Mouse (Mus musculus): ENCODE results near the gene Gtf2h2. TPM values are rescaled to one million over a fixed set of nuclear protein-coding genes. Genes with fewer than 3 reads are reported as not detected.
"Not testable (repeated sequence)": the region's sequence is repeated elsewhere in the genome, so short reads cannot be mapped to it uniquely, and the experiment has no call there.

The Gtf2h2 gene
- polyA plus RNA-seq, 1 experiment: 19.4 TPM

- Histone ChIP-seq H3K27me3 (ENCODE audit: control insufficient read depth, insufficient read depth, insufficient read length) (no peaks in the 10 kb centered on the region), H3K79me3 (ENCODE audit: low read depth) (no peaks in the 10 kb centered on the region), H3K79me2 (ENCODE audit: control insufficient read depth, insufficient read depth) (no peaks in the 10 kb centered on the region), H3K4me3 (ENCODE audit: insufficient read depth, poor library complexity, severe bottlenecking) (no peak overlapping the region), H3ac (ENCODE audit: control insufficient read depth, insufficient read length, low read depth) (no peak overlapping the region), H3K36me3 (ENCODE audit: control insufficient read depth, insufficient read depth) (peaks cover 44% of the 10 kb centered on the region)
- TF ChIP-seq USF1 (IDR thresholded peaks at IDR 0.05; ENCODE audit: low read depth): no peak
- no peak for TF ChIP-seq FOSL1 (IDR thresholded peaks at IDR 0.05; ENCODE audit: insufficient read depth, low read length, poor library complexity, severe bottlenecking)
- TF ChIP-seq CTCF (IDR thresholded peaks at IDR 0.05; ENCODE audit: control insufficient read depth, insufficient read depth, insufficient read length): no peak
- TF ChIP-seq MYOD1 (IDR thresholded peaks at IDR 0.05; ENCODE audit: control insufficient read depth, insufficient read length, low read depth): no peak
- TF ChIP-seq MYOG (IDR thresholded peaks at IDR 0.05; ENCODE audit: control insufficient read depth, extremely low read depth, insufficient read length): no peak
- no peak for TF ChIP-seq CEBPB (IDR thresholded peaks at IDR 0.05; ENCODE audit: low read depth)
Measured at GRCm38 (mm10) chr13:100463527-100464222, 28.7 kb downstream of the Gtf2h2 start.

- Histone ChIP-seq H3ac (ENCODE audit: control insufficient read depth, insufficient read length, low read depth) (no peak overlapping the region), H3K27me3 (ENCODE audit: control insufficient read depth, insufficient read depth, insufficient read length) (no peaks in the 10 kb centered on the region), H3K79me2 (ENCODE audit: control insufficient read depth, insufficient read depth) (no peaks in the 10 kb centered on the region), H3K79me3 (ENCODE audit: low read depth) (no peaks in the 10 kb centered on the region), H3K4me3 (ENCODE audit: insufficient read depth, poor library complexity, severe bottlenecking) (no peak overlapping the region), H3K36me3 (ENCODE audit: control insufficient read depth, insufficient read depth) (peaks cover 21% of the 10 kb centered on the region)
- no peak for TF ChIP-seq FOSL1 (IDR thresholded peaks at IDR 0.05; ENCODE audit: insufficient read depth, low read length, poor library complexity, severe bottlenecking)
Measured at GRCm38 (mm10) chr13:100461336-100461735, 31.0 kb downstream of the Gtf2h2 start.

- not testable (repeated sequence) for H3K79me3 ChIP-seq (ENCODE audit: low read depth); H3K79me2 ChIP-seq (ENCODE audit: control insufficient read depth, insufficient read depth); H3K27me3 ChIP-seq (ENCODE audit: control insufficient read depth, insufficient read depth, insufficient read length); H3ac ChIP-seq (ENCODE audit: control insufficient read depth, insufficient read length, low read depth); H3K36me3 ChIP-seq (ENCODE audit: control insufficient read depth, insufficient read depth); H3K4me3 ChIP-seq (ENCODE audit: insufficient read depth, poor library complexity, severe bottlenecking)
Measured at GRCm38 (mm10) chr13:100452415-100453127, 39.8 kb downstream of the Gtf2h2 start, which contains the start of gene Naip1. Gene Naip1, minus strand, starts transcription at chr13:100452869.

DNA sequence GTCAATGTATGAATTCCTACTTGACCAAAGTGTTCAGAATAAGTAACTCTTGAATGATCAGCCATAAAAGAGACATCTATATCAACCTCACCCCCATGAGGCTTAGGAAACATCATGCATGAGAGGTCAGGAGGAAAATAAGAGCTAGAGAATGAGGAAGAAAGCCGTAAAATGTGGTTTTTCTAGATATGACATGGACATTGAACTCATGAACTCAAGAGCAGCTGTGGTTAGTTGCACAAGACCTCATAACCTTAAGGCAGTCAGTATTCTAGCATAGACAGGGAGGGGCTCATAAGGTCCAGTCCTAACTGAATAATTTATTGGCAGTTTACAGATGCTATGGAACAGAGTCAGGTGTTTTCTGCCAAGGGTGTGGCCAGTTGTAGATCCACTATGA lies 42.9 kb downstream of the Gtf2h2 start:
- Histone ChIP-seq H3K4me3 (ENCODE audit: insufficient read depth, poor library complexity, severe bottlenecking) (no peak overlapping the region), H3ac (ENCODE audit: control insufficient read depth, insufficient read length, low read depth) (no peak overlapping the region), H3K79me2 (ENCODE audit: control insufficient read depth, insufficient read depth) (no peaks in the 10 kb centered on the region), H3K27me3 (ENCODE audit: control insufficient read depth, insufficient read depth, insufficient read length) (no peaks in the 10 kb centered on the region), H3K36me3 (ENCODE audit: control insufficient read depth, insufficient read depth) (no peaks in the 10 kb centered on the region), H3K79me3 (ENCODE audit: low read depth) (no peaks in the 10 kb centered on the region)
- TF ChIP-seq CEBPB (IDR thresholded peaks at IDR 0.05; ENCODE audit: low read depth) (peak; percentile 72), MAX (IDR thresholded peaks at IDR 0.05) (no peak)

GRCm38 (mm10) chr13:100440116-100440515 lies 52.3 kb downstream of the Gtf2h2 start:
- H3ac ChIP-seq (ENCODE audit: control insufficient read depth, insufficient read length, low read depth): no peak overlapping the region
- TF ChIP-seq USF1 (IDR thresholded peaks at IDR 0.05; ENCODE audit: low read depth): no peak
- no peak for TF ChIP-seq CTCF (IDR thresholded peaks at IDR 0.05; ENCODE audit: control insufficient read depth, insufficient read depth, insufficient read length)
- TF ChIP-seq MYOD1 (IDR thresholded peaks at IDR 0.05; ENCODE audit: control insufficient read depth, insufficient read length, low read depth): peak; percentile 100
- no peak for TF ChIP-seq CEBPB (IDR thresholded peaks at IDR 0.05; ENCODE audit: low read depth)
- TF ChIP-seq FOSL1 (IDR thresholded peaks at IDR 0.05; ENCODE audit: insufficient read depth, low read length, poor library complexity, severe bottlenecking): peak; percentile 55
- TF ChIP-seq MYOG (IDR thresholded peaks at IDR 0.05; ENCODE audit: control insufficient read depth, extremely low read depth, insufficient read length): no peak
- no peak for TF ChIP-seq MAX (IDR thresholded peaks at IDR 0.05)
- no peaks in the 10 kb centered on the region for H3K79me3 ChIP-seq (ENCODE audit: low read depth)
- H3K36me3 ChIP-seq (ENCODE audit: control insufficient read depth, insufficient read depth): no peaks in the 10 kb centered on the region
- H3K79me2 ChIP-seq (ENCODE audit: control insufficient read depth, insufficient read depth): no peaks in the 10 kb centered on the region
- no peak overlapping the region for H3K4me3 ChIP-seq (ENCODE audit: insufficient read depth, poor library complexity, severe bottlenecking)
- H3K27me3 ChIP-seq (ENCODE audit: control insufficient read depth, insufficient read depth, insufficient read length): no peaks in the 10 kb centered on the region

- H3K27me3 ChIP-seq (ENCODE audit: control insufficient read depth, insufficient read depth, insufficient read length): no peaks in the 10 kb centered on the region
- H3K4me3 ChIP-seq (ENCODE audit: insufficient read depth, poor library complexity, severe bottlenecking): no peak overlapping the region
- TF ChIP-seq MYOD1 (IDR thresholded peaks at IDR 0.05; ENCODE audit: control insufficient read depth, insufficient read length, low read depth) (peak; percentile 33), MAX (IDR thresholded peaks at IDR 0.05) (no peak), USF1 (IDR thresholded peaks at IDR 0.05; ENCODE audit: low read depth) (peak; percentile 25), FOSL1 (IDR thresholded peaks at IDR 0.05; ENCODE audit: insufficient read depth, low read length, poor library complexity, severe bottlenecking) (peak; percentile 79), MYOG (IDR thresholded peaks at IDR 0.05; ENCODE audit: control insufficient read depth, extremely low read depth, insufficient read length) (no peak), CTCF (IDR thresholded peaks at IDR 0.05; ENCODE audit: control insufficient read depth, insufficient read depth, insufficient read length) (no peak)
- H3ac ChIP-seq (ENCODE audit: control insufficient read depth, insufficient read length, low read depth): no peak overlapping the region
- H3K36me3 ChIP-seq (ENCODE audit: control insufficient read depth, insufficient read depth): no peaks in the 10 kb centered on the region
- no peaks in the 10 kb centered on the region for H3K79me2 ChIP-seq (ENCODE audit: control insufficient read depth, insufficient read depth)
- no peaks in the 10 kb centered on the region for H3K79me3 ChIP-seq (ENCODE audit: low read depth)
Measured at GRCm38 (mm10) chr13:100438701-100439100, 53.7 kb downstream of the Gtf2h2 start.

Measured in C2C12 (cell line).